26 mouse cellular contexts compared by ENCODE assay signal in the genomic region with DNA sequence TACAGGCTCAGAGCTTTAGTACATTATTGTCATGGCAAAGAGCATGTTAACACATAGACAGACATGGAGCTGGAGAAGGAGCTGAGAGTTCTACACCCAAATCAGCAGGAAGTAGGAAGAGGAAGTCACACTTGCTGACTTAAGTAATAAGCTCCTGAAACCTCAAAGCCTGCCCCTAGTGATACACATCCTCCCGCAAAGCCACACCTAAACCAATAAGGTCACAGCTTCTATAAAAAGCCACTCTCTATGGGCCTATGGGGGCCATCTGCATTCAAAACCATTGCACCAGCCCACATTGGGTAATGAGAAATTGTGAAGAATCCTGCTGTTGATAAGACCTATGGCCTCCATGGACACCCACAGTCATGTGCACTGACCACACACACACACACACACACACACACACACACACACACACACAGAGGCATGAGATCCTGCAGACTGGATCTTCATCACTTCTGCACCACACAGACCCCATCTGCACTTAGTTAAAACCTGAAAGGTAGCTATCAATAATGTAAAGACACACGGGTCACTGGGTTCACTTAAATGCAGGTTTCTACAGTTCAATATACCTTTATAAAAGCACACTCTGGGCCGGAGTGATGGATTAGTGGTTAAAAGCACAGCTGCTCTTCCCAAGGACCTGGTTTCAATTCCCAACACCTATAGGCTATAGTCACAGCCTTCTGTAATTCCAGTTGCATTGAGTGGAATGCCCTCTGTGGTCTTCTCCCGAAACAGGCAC.
A peak's percentile ranks its signal among the peaks of the same experiment; 100 is the strongest.
DNase-seq lines count a peak whose midpoint lies in the region; ATAC-seq and TF ChIP-seq lines count a peak whose summit lies in the region.
"Had no signal": no experiment of that assay in that cellular context is flagged by ENCODE, and none has a peak within 500 bp of the region (broad histone marks: within the 10 kb centered on the region; RNA-seq: fewer than 3 reads in every experiment).

No protein-coding gene starts in this region.

- no peak overlapping the region for H3K9ac ChIP-seq in lung, postnatal 0 days (replicated peaks; ENCODE audit: low read depth)
- H3K9ac ChIP-seq in midbrain, embryonic 14.5 days (replicated peaks; ENCODE audit: low read length): no peak overlapping the region
- no peak overlapping the region for H3K9ac ChIP-seq in hindbrain, embryonic 12.5 days
- H3K9ac ChIP-seq: embryonic facial prominence, embryonic 15.5 days; limb, embryonic 13.5 days; liver, embryonic 12.5 days; midbrain, embryonic 12.5 days had no signal

- peak; percentile 22 for DNase-seq in lung, postnatal 0 days (ENCODE audit: low spot score)
- no peak for DNase-seq in lung, postnatal 36 days
- DNase-seq in embryo, embryonic 11 days: peak; percentile 54
- peak; percentile 56 for DNase-seq in limb, embryonic 10.5 days (ENCODE audit: low spot score)
- DNase-seq in midbrain, embryonic 14.5 days: no peak
- DNase-seq: adrenal gland, postnatal 25 days; cerebellum, adult 2 months; cerebellum, postnatal 14 days; gastrocnemius, adult 2 months; heart, postnatal 14 days; kidney, adult 9 months; kidney, postnatal 14 days; layer of hippocampus, adult 9-11 months; lung, adult 18-20 months; lung, postnatal 10 days; thymus, postnatal 4 days had no signal

- no peaks in the 10 kb centered on the region for H3K36me3 ChIP-seq in lung, postnatal 0 days (ENCODE audit: insufficient read depth, low read length)
- H3K36me3 ChIP-seq in limb, embryonic 10.5 days: no peaks in the 10 kb centered on the region
- no peaks in the 10 kb centered on the region for H3K36me3 ChIP-seq in midbrain, embryonic 14.5 days (ENCODE audit: control insufficient read depth, insufficient read depth, low read length)
- H3K36me3 ChIP-seq in hindbrain, embryonic 12.5 days: no peaks in the 10 kb centered on the region
- H3K36me3 ChIP-seq: embryonic facial prominence, embryonic 15.5 days; limb, embryonic 13.5 days; liver, embryonic 12.5 days; midbrain, embryonic 12.5 days had no signal

- no peaks in the 10 kb centered on the region for H3K27me3 ChIP-seq in lung, postnatal 0 days (replicated peaks; ENCODE audit: insufficient read depth, low read length)
- H3K27me3 ChIP-seq in limb, embryonic 10.5 days (ENCODE audit: low read depth, poor library complexity, severe bottlenecking): no peaks in the 10 kb centered on the region
- no peaks in the 10 kb centered on the region for H3K27me3 ChIP-seq in midbrain, embryonic 14.5 days (ENCODE audit: control insufficient read depth, insufficient read depth, low read length)
- no peaks in the 10 kb centered on the region for H3K27me3 ChIP-seq in hindbrain, embryonic 12.5 days
- H3K27me3 ChIP-seq: embryonic facial prominence, embryonic 15.5 days; limb, embryonic 13.5 days; liver, embryonic 12.5 days; midbrain, embryonic 12.5 days; Patski had no signal

- H3K4me2 ChIP-seq in lung, postnatal 0 days (replicated peaks; ENCODE audit: low read depth, low read length): no peak overlapping the region
- H3K4me2 ChIP-seq in midbrain, embryonic 14.5 days (ENCODE audit: low read length): no peak overlapping the region
- H3K4me2 ChIP-seq in hindbrain, embryonic 12.5 days (replicated peaks): no peak overlapping the region
- H3K4me2 ChIP-seq: embryonic facial prominence, embryonic 15.5 days; limb, embryonic 13.5 days; liver, embryonic 12.5 days; midbrain, embryonic 12.5 days had no signal

- 83% methylated on average over 4 of the region's 4 CpGs for WGBS in lung, postnatal 0 days
- WGBS in limb, embryonic 10.5 days: 38% methylated on average over 4 of the region's 4 CpGs
- 92% methylated on average over 4 of the region's 4 CpGs for whole genome bisulfite sequencing in midbrain, embryonic 14.5 days
- 84% methylated on average over 4 of the region's 4 CpGs for WGBS in hindbrain, embryonic 12.5 days

- ATAC-seq in lung, postnatal 0 days: no peak; the same call in 1 of the 2 replicates
- peak; percentile 96 for ATAC-seq in monocyte, adult 5-6 weeks (replicated peaks; ENCODE audit: insufficient number of reproducible peaks, low FRiP score, low TSS enrichment, poor library complexity, severe bottlenecking)
- ATAC-seq in midbrain, embryonic 14.5 days (ENCODE audit: low FRiP score, low TSS enrichment): no peak
- no peak for ATAC-seq in hindbrain, embryonic 12.5 days (ENCODE audit: low FRiP score)
- ATAC-seq in inflammation-experienced regulatory T-cells, adult 6 months: no peak
- ATAC-seq: forebrain, embryonic 14.5 days; intestine, postnatal 0 days; liver, embryonic 12.5 days; Patski had no signal

- no peaks in the 10 kb centered on the region for H3K4me1 ChIP-seq in lung, postnatal 0 days (ENCODE audit: insufficient read depth, low read depth, low read length)
- peaks cover 15% of the 10 kb centered on the region for H3K4me1 ChIP-seq in limb, embryonic 10.5 days
- H3K4me1 ChIP-seq in midbrain, embryonic 14.5 days (ENCODE audit: control insufficient read depth, insufficient read depth, low read length): no peaks in the 10 kb centered on the region
- H3K4me1 ChIP-seq in hindbrain, embryonic 12.5 days: no peaks in the 10 kb centered on the region
- H3K4me1 ChIP-seq: embryonic facial prominence, embryonic 15.5 days; limb, embryonic 13.5 days; liver, embryonic 12.5 days; midbrain, embryonic 12.5 days had no signal

- H3K9me3 ChIP-seq in lung, postnatal 0 days (ENCODE audit: low read length): no peaks in the 10 kb centered on the region
- no peaks in the 10 kb centered on the region for H3K9me3 ChIP-seq in limb, embryonic 10.5 days (replicated peaks)
- H3K9me3 ChIP-seq in midbrain, embryonic 14.5 days (ENCODE audit: control insufficient read depth, low read length): no peaks in the 10 kb centered on the region
- no peaks in the 10 kb centered on the region for H3K9me3 ChIP-seq in hindbrain, embryonic 12.5 days (replicated peaks)
- H3K9me3 ChIP-seq: embryonic facial prominence, embryonic 15.5 days; limb, embryonic 13.5 days; liver, embryonic 12.5 days; midbrain, embryonic 12.5 days had no signal

- TF ChIP-seq EP300 in lung, postnatal 0 days (IDR thresholded peaks at IDR 0.05): no peak

- TF ChIP-seq CTCF in lung, postnatal 0 days (IDR thresholded peaks at IDR 0.05): no peak

- H3K4me3 ChIP-seq in lung, postnatal 0 days (ENCODE audit: low read depth, low read length): no peak overlapping the region
- no peak overlapping the region for H3K4me3 ChIP-seq in limb, embryonic 10.5 days
- H3K4me3 ChIP-seq in midbrain, embryonic 14.5 days (replicated peaks; ENCODE audit: low read depth, low read length): no peak overlapping the region
- no peak overlapping the region for H3K4me3 ChIP-seq in hindbrain, embryonic 12.5 days
- H3K4me3 ChIP-seq: embryonic facial prominence, embryonic 15.5 days; gastrocnemius, adult 2 months; limb, embryonic 13.5 days; liver, embryonic 12.5 days; midbrain, embryonic 12.5 days had no signal

- no peak overlapping the region for H3K27ac ChIP-seq in lung, postnatal 0 days (ENCODE audit: low read length)
- H3K27ac ChIP-seq in limb, embryonic 10.5 days: no peak overlapping the region
- no peak overlapping the region for H3K27ac ChIP-seq in midbrain, embryonic 14.5 days (replicated peaks; ENCODE audit: low read depth, low read length)
- H3K27ac ChIP-seq in hindbrain, embryonic 12.5 days: no peak overlapping the region
- H3K27ac ChIP-seq: embryonic facial prominence, embryonic 15.5 days; gastrocnemius, adult 2 months; limb, embryonic 13.5 days; liver, embryonic 12.5 days; midbrain, embryonic 12.5 days had no signal

Comparison
In these comparisons a context has a peak if more than half of its experiments do, and no peak if none do; other contexts are left out.
1. DNase-seq: peak in lung, postnatal 0 days (single experiment), embryo, embryonic 11 days (single experiment) and limb, embryonic 10.5 days (single experiment); none in lung, postnatal 36 days (single experiment) and midbrain, embryonic 14.5 days (single experiment).